Mouse (Mus musculus): ENCODE results near the gene Fam189a1. TPM values are rescaled to one million over a fixed set of nuclear protein-coding genes. Genes with fewer than 3 reads are reported as not detected.

The Fam189a1 gene
- polyA plus RNA-seq, 1 experiment from 2014 or later = 0.66 TPM

DNA sequence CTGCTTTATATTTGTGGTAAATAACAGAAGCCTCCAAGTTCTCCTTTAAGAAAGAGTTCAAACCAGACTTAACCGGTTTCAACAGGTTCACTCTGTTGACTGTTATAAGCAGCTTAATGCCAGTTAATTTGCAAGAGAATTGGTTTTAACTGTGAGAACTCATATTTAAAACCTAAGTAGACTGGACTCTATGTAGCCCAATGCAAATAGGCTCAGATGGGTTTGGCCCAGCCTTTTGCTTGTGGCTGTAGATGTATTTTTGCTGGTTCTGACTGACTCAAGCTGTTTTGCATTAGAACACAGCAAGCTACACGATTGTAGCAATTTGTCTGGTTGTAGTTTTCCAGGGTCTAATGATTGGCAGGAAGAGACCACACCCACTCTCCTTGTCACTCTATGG, 440.1 kb downstream of the Fam189a1 start:
- Histone ChIP-seq H3K27ac (ENCODE audit: low read depth, low read length) (no peak overlapping the region), H3K4me1 (replicated peaks; ENCODE audit: control insufficient read depth, insufficient read depth, low read length) (no peaks in the 10 kb centered on the region), H3K27me3 (replicated peaks; ENCODE audit: control insufficient read depth, insufficient read depth, low read length) (no peaks in the 10 kb centered on the region), H3K4me3 (ENCODE audit: low read depth, low read length) (no peak overlapping the region), H3K36me3 (ENCODE audit: control insufficient read depth, insufficient read depth) (no peaks in the 10 kb centered on the region), H3K9ac (ENCODE audit: low read depth, low read length) (no peak overlapping the region), H3K4me2 (replicated peaks; ENCODE audit: low read depth) (no peak overlapping the region), H3K9me3 (ENCODE audit: control insufficient read depth) (no peaks in the 10 kb centered on the region)
- ATAC-seq = no peak
- no peak for TF ChIP-seq CTCF (IDR thresholded peaks at IDR 0.05; ENCODE audit: low read depth)
- 75% methylated on average over 2 of the region's 2 CpGs for WGBS

DNA sequence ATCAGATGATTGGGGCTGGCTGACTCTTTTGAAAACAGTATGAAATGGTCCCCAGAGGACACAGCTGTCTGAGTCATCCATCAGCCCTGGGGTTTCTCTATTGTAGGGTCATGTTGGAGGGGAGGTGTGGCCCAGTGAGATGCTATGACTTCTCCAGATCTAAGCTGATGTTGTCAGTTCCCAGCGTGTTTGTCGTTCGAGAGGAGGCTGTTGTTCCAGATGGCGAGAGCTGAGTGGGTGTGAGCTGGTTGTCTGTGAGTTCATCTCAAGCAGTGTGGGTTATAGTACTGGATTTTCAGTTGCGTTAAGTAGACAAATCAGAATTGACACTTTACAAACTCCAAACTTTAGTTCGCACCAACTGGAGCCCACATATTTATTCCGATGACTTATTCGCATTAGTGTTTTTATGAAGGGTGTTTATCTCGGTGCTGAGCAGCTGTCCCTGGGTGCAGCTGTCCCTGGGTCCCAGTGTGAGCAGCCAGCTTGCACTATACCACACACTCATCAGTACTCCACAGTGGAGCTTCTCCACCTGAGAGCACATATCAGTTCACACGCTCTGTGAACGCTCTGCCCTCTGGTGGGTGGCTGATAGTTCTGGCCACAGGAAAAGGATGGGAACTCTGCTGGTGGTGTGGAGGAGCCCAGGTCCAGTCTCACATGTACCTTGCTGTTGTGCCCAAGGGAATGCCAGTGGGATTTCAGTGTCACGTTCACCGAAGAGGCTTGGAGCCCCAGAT, 446.7 kb downstream of the Fam189a1 start:
- peak; percentile 68 for TF ChIP-seq CTCF (IDR thresholded peaks at IDR 0.05; ENCODE audit: low read depth)
- Histone ChIP-seq H3K9me3 (ENCODE audit: control insufficient read depth) (no peaks in the 10 kb centered on the region), H3K9ac (ENCODE audit: low read depth, low read length) (no peak overlapping the region), H3K27me3 (replicated peaks; ENCODE audit: control insufficient read depth, insufficient read depth, low read length) (no peaks in the 10 kb centered on the region), H3K4me3 (ENCODE audit: low read depth, low read length) (no peak overlapping the region), H3K4me2 (replicated peaks; ENCODE audit: low read depth) (no peak overlapping the region), H3K36me3 (ENCODE audit: control insufficient read depth, insufficient read depth) (no peaks in the 10 kb centered on the region), H3K27ac (ENCODE audit: low read depth, low read length) (no peak overlapping the region), H3K4me1 (replicated peaks; ENCODE audit: control insufficient read depth, insufficient read depth, low read length) (no peaks in the 10 kb centered on the region)
- 78% methylated on average over 13 of the region's 13 CpGs for WGBS
- no peak for ATAC-seq

DNA sequence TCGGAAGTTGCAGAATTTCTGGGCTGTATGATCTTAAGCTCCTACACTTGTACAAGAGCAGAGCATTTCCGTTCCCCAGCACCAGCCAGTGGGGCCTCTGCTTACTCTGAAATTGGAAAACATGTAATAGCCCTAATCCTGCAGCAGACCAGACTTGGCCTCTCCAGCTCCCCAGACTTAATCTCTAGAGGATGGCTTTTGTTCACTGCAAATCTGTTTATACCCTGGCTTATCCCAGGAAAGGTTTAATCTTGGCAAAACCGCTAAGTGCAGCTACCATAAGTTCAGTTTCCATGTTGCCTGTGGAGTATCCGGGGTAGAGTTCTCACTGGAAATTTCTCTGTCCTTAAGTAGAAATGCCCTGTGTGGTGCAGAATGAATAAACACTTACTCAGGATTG, 448.2 kb downstream of the Fam189a1 start:
- ATAC-seq = no peak
- Histone ChIP-seq H3K36me3 (ENCODE audit: control insufficient read depth, insufficient read depth) (no peaks in the 10 kb centered on the region), H3K4me1 (replicated peaks; ENCODE audit: control insufficient read depth, insufficient read depth, low read length) (no peaks in the 10 kb centered on the region), H3K27me3 (replicated peaks; ENCODE audit: control insufficient read depth, insufficient read depth, low read length) (no peaks in the 10 kb centered on the region), H3K9me3 (ENCODE audit: control insufficient read depth) (no peaks in the 10 kb centered on the region), H3K4me2 (replicated peaks; ENCODE audit: low read depth) (no peak overlapping the region), H3K9ac (ENCODE audit: low read depth, low read length) (no peak overlapping the region), H3K27ac (ENCODE audit: low read depth, low read length) (no peak overlapping the region), H3K4me3 (ENCODE audit: low read depth, low read length) (no peak overlapping the region)
- WGBS = 85% methylated on average over 4 of the region's 4 CpGs
- no peak for TF ChIP-seq CTCF (IDR thresholded peaks at IDR 0.05; ENCODE audit: low read depth)

Small RNAs within 50 kb of the gene (microRNA-seq; reads per million reads assigned to microRNA genes)
- not detected for gene Gm25249
